In genomic region chr2:181187121-181188000, GRCm38 (mm10) we compare ENCODE assay signal across 7 mouse cellular contexts. TPM values are rescaled to one million over a fixed set of nuclear protein-coding genes. Genes with fewer than 3 reads are reported as not detected.
DNase-seq lines count a peak whose midpoint lies in the region; ATAC-seq lines count a peak whose summit lies in the region.

Gene Ppdpf, plus strand, starts transcription at chr2:181187247.

- H3K9ac ChIP-seq in embryonic facial prominence, embryonic 12.5 days = peak within 1 kb of the TSS; percentile 95
- peak within 1 kb of the TSS; percentile 95 for H3K9ac ChIP-seq in limb, embryonic 11.5 days (ENCODE audit: low read length)
- H3K9ac ChIP-seq in midbrain, embryonic 14.5 days (replicated peaks; ENCODE audit: low read length) = peak within 1 kb of the TSS; percentile 99

- H3K4me2 ChIP-seq in embryonic facial prominence, embryonic 12.5 days (replicated peaks) = peak within 1 kb of the TSS; percentile 69
- peak within 1 kb of the TSS; percentile 75 for H3K4me2 ChIP-seq in limb, embryonic 11.5 days (ENCODE audit: low read depth, severe bottlenecking)
- H3K4me2 ChIP-seq in midbrain, embryonic 14.5 days (ENCODE audit: low read length) = peak within 1 kb of the TSS; percentile 74

- WGBS in embryonic facial prominence, embryonic 12.5 days = under 1% methylated on average over 64 of the region's 64 CpGs
- under 1% methylated on average over 64 of the region's 64 CpGs for WGBS in limb, embryonic 11.5 days
- under 1% methylated on average over 64 of the region's 64 CpGs for WGBS in midbrain, embryonic 14.5 days

- H3K27me3 ChIP-seq in embryonic facial prominence, embryonic 12.5 days = no peaks in the 10 kb centered on the region
- H3K27me3 ChIP-seq in limb, embryonic 11.5 days (ENCODE audit: control insufficient read depth, insufficient read depth, low read length) = no peaks in the 10 kb centered on the region
- no peaks in the 10 kb centered on the region for H3K27me3 ChIP-seq in midbrain, embryonic 14.5 days (ENCODE audit: control insufficient read depth, insufficient read depth, low read length)

- peaks cover 10% of the 10 kb centered on the region for H3K4me1 ChIP-seq in embryonic facial prominence, embryonic 12.5 days
- peaks cover 8% of the 10 kb centered on the region; the same call in 1 of the 2 replicates for H3K4me1 ChIP-seq in limb, embryonic 11.5 days (ENCODE audit: control insufficient read depth, insufficient read depth, low read length)
- peaks cover 13% of the 10 kb centered on the region for H3K4me1 ChIP-seq in midbrain, embryonic 14.5 days (ENCODE audit: control insufficient read depth, insufficient read depth, low read length)

- peak within 1 kb of the TSS; percentile 77 for H3K4me3 ChIP-seq in embryonic facial prominence, embryonic 12.5 days
- peak within 1 kb of the TSS; percentile 67 for H3K4me3 ChIP-seq in limb, embryonic 11.5 days (ENCODE audit: low read depth, low read length)
- H3K4me3 ChIP-seq in midbrain, embryonic 14.5 days (replicated peaks; ENCODE audit: low read depth, low read length) = peak within 1 kb of the TSS; percentile 79

- peak; percentile 92 for DNase-seq in adrenal gland, postnatal 25 days
- DNase-seq in heart, adult 11 months = peak; percentile 100
- DNase-seq in kidney, adult 18-20 months = peak; percentile 94
- peak; percentile 91 for DNase-seq in limb, embryonic 11.5 days (ENCODE audit: low spot score)
- DNase-seq in midbrain, embryonic 14.5 days = peak; percentile 94
- peak; percentile 95 to 96 for DNase-seq in spleen, adult 18-20 months

- peak within 1 kb of the TSS; percentile 94 for H3K27ac ChIP-seq in embryonic facial prominence, embryonic 12.5 days
- H3K27ac ChIP-seq in limb, embryonic 11.5 days (replicated peaks; ENCODE audit: low read depth, low read length) = peak within 1 kb of the TSS; percentile 94
- H3K27ac ChIP-seq in midbrain, embryonic 14.5 days (replicated peaks; ENCODE audit: low read depth, low read length) = peak within 1 kb of the TSS; percentile 97

- peaks cover 8% of the 10 kb centered on the region; the same call in 1 of the 2 replicates for H3K36me3 ChIP-seq in embryonic facial prominence, embryonic 12.5 days
- H3K36me3 ChIP-seq in limb, embryonic 11.5 days (ENCODE audit: control insufficient read depth, insufficient read depth, low read length) = no peaks in the 10 kb centered on the region; the same call in 1 of the 2 replicates
- peaks cover 10% of the 10 kb centered on the region for H3K36me3 ChIP-seq in midbrain, embryonic 14.5 days (ENCODE audit: control insufficient read depth, insufficient read depth, low read length)

- H3K9me3 ChIP-seq in embryonic facial prominence, embryonic 12.5 days = no peaks in the 10 kb centered on the region
- H3K9me3 ChIP-seq in limb, embryonic 11.5 days (ENCODE audit: control insufficient read depth, low read length) = no peaks in the 10 kb centered on the region
- H3K9me3 ChIP-seq in midbrain, embryonic 14.5 days (ENCODE audit: control insufficient read depth, low read length) = no peaks in the 10 kb centered on the region

- ATAC-seq in embryonic facial prominence, embryonic 12.5 days (ENCODE audit: insufficient number of reproducible peaks, insufficient read depth, low FRiP score, low TSS enrichment) = peak; percentile 95
- peak; percentile 93 for ATAC-seq in limb, embryonic 11.5 days (ENCODE audit: insufficient number of reproducible peaks, low FRiP score, low TSS enrichment, low read depth)
- ATAC-seq in midbrain, embryonic 14.5 days (ENCODE audit: low FRiP score, low TSS enrichment) = peak; percentile 86

RNA-seq across cellular contexts. Expression of gene Ppdpf, which starts in this region (rescaled TPM):
- total RNA-seq in adrenal gland, postnatal 25 days (2021) = 79.5 and 82.6 TPM in 2 replicates
- polyA plus RNA-seq in embryonic facial prominence, embryonic 12.5 days (2016; fragmentation: Nextera tagmentation; extraction: Ambion mirVana) = 458 and 495 TPM in 2 replicates
- 422 and 444 TPM in 2 replicates for polyA plus RNA-seq in limb, embryonic 11.5 days (2014; fragmentation: Nextera tagmentation; extraction: Ambion mirVana)
- 442 and 539 TPM in 2 replicates for polyA plus RNA-seq in midbrain, embryonic 14.5 days (2014; fragmentation: Nextera tagmentation; extraction: Ambion mirVana)

Comparison
In these comparisons a context has a peak if more than half of its experiments do, and no peak if none do; other contexts are left out.
1. Peak in every context shown above with its lines: DNase-seq, ATAC-seq, H3K4me3 ChIP-seq and H3K27ac ChIP-seq.